Mouse (Mus musculus): Measurements from ENCODE around the gene Six4. TPM values are rescaled to one million over a fixed set of nuclear protein-coding genes. Genes with fewer than 3 reads are reported as not detected.
"Not testable (repeated sequence)": the region's sequence is repeated elsewhere in the genome, so short reads cannot be mapped to it uniquely, and the experiment has no call there.

The Six4 gene
- total RNA-seq (2014; rRNA removed; ENCODE audit: low replicate concordance) (2.2 and 4.6 TPM in 2 replicates), polyA plus RNA-seq (2015; fragmentation: Nextera tagmentation; extraction: Ambion mirVana) (0.44 and 0.52 TPM in 2 replicates)

DNA sequence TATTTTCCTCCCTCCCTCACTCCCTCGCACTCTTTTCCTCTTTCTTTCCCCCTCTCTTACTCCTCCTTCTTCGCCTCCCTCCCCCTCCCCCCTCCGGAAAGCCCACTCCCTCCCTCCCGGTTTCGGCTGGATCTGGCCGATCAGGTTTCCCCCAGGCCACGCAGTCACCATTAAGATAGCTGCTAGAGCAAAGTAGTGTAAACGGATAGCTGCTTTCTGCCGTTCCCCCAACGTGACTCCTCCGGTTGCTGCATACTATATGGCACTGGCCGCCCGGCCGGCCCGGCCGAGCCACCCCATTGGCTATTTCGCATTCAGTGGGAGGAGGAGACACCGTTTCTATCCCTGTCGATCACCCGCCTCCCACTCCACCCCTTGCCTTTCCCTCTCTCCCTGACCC, at the start of gene Six4:
Gene Six4, minus strand, starts transcription at position 261 of the 400 bp plus-strand sequence.
- Histone ChIP-seq H3K4me1 (ENCODE audit: control insufficient read depth, insufficient read depth) (peaks cover 15% of the 10 kb centered on the region; the same call in 1 of the 2 replicates), H3K36me3 (replicated peaks; ENCODE audit: control insufficient read depth, insufficient read depth, low read length) (peaks cover 5% of the 10 kb centered on the region; the same call in 1 of the 2 replicates), H3K9ac (replicated peaks; ENCODE audit: low read depth, low read length) (peak within 1 kb of the TSS; percentile 69), H3K27me3 (ENCODE audit: control insufficient read depth, insufficient read depth, low read length) (no peaks in the 10 kb centered on the region), H3K4me3 (ENCODE audit: low read depth, low read length) (peak within 1 kb of the TSS; percentile 90), H3K4me2 (ENCODE audit: low read depth, low read length) (peak within 1 kb of the TSS; percentile 99), H3K9me3 (replicated peaks; ENCODE audit: control insufficient read depth, low read length) (no peaks in the 10 kb centered on the region), H3K27ac (ENCODE audit: low read depth) (peak within 1 kb of the TSS; percentile 46)
- no peak for TF ChIP-seq EP300 (IDR thresholded peaks at IDR 0.05; ENCODE audit: low read depth)
- TF ChIP-seq CTCF (IDR thresholded peaks at IDR 0.05; ENCODE audit: low read depth) = no peak
- DNase-seq (ENCODE audit: low spot score) = peak; percentile 78
- under 1% methylated on average over 20 of the region's 20 CpGs for WGBS
- peak; percentile 83 for ATAC-seq (ENCODE audit: insufficient read depth, low read depth)

DNA sequence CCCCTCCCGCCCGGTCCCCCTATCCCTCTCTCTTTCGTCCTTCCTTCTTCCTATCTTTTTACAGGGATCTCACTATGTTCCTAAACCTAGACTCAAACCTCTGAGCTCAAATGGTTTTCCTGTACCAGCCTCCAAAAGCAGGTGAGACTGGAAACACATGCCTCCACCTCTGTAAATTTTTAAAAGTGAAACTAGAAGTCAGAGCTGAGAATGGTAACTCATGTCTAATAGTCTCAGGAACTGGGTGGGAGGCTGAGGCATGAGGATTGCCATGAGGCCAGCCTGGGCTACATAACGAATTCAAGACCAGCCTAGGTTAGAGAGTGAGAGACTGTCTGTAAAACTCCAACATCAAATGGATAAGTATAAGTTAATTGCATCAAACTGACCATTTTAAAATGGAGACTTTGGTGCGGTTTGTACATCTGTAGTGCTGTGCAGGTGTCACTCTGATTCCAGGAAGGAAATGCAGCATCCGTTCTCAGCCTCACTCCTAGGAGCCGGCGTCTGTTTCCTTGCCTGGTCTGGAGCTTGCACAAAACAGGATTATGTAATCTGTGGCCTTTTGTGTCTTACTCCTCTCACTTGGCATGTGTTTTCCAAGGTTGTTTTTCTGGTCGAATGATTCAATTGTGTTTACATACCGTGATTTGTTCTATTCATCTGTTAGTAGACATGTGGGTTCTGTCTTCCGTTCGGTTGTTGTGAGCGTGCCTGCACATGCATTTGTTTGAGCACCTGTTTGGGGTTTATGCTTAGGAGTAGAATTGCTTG, 49.3 kb upstream of the Six4 start:
- Histone ChIP-seq H3K27me3 (ENCODE audit: control insufficient read depth, insufficient read depth, low read length) (no peaks in the 10 kb centered on the region), H3K9me3 (replicated peaks; ENCODE audit: control insufficient read depth, low read length) (no peaks in the 10 kb centered on the region; the same call in 1 of the 2 replicates), H3K9ac (replicated peaks; ENCODE audit: low read depth, low read length) (no peak overlapping the region), H3K4me1 (ENCODE audit: control insufficient read depth, insufficient read depth) (peaks cover 18% of the 10 kb centered on the region), H3K27ac (ENCODE audit: low read depth) (peak overlapping the region; percentile 7; the same call in 1 of the 2 replicates), H3K4me3 (ENCODE audit: low read depth, low read length) (no peak overlapping the region), H3K36me3 (replicated peaks; ENCODE audit: control insufficient read depth, insufficient read depth, low read length) (no peaks in the 10 kb centered on the region), H3K4me2 (ENCODE audit: low read depth, low read length) (no peak overlapping the region)
- 0 out of 2 replicates have a peak, but pooled peaks have one; percentile 30 for ATAC-seq (ENCODE audit: insufficient read depth, low read depth)
- peak; percentile 14 for DNase-seq (ENCODE audit: low spot score)
- TF ChIP-seq CTCF (IDR thresholded peaks at IDR 0.05; ENCODE audit: low read depth) (no peak), EP300 (IDR thresholded peaks at IDR 0.05; ENCODE audit: low read depth) (no peak)
- 74% methylated on average over 13 of the region's 13 CpGs for WGBS

DNA sequence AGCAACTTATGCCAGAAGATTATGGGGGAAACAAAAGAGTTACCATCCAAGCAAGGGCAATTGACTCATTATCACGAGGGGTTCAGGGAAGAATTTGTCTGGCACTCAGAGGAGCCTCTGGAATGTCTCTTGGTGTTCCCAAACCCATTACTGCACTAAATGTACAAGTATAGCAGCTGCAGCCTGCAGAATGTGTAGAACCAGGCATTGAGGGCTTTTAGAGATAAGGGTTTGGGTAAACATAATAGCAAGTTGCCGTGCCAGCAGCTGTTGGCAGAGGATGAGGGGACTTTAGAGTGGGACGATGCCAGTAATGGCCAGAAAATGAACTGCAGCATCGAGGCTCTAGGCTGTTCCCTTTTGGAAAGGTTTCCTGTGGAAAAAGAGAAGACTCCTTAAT, 47.1 kb upstream of the Six4 start:
- Histone ChIP-seq H3K36me3 (replicated peaks; ENCODE audit: control insufficient read depth, insufficient read depth, low read length) (no peaks in the 10 kb centered on the region), H3K4me1 (ENCODE audit: control insufficient read depth, insufficient read depth) (peaks cover 18% of the 10 kb centered on the region), H3K9me3 (replicated peaks; ENCODE audit: control insufficient read depth, low read length) (no peaks in the 10 kb centered on the region), H3K27me3 (ENCODE audit: control insufficient read depth, insufficient read depth, low read length) (no peaks in the 10 kb centered on the region), H3K4me2 (ENCODE audit: low read depth, low read length) (no peak overlapping the region), H3K9ac (replicated peaks; ENCODE audit: low read depth, low read length) (no peak overlapping the region), H3K27ac (ENCODE audit: low read depth) (peak overlapping the region; percentile 18; the same call in 1 of the 2 replicates), H3K4me3 (ENCODE audit: low read depth, low read length) (no peak overlapping the region)
- ATAC-seq (ENCODE audit: insufficient read depth, low read depth) (peak; percentile 82), DNase-seq (ENCODE audit: low spot score) (peak; percentile 74)
- TF ChIP-seq CTCF (IDR thresholded peaks at IDR 0.05; ENCODE audit: low read depth) = no peak
- no peak for TF ChIP-seq EP300 (IDR thresholded peaks at IDR 0.05; ENCODE audit: low read depth)
- WGBS = 9% methylated on average over 4 of the region's 4 CpGs

DNA sequence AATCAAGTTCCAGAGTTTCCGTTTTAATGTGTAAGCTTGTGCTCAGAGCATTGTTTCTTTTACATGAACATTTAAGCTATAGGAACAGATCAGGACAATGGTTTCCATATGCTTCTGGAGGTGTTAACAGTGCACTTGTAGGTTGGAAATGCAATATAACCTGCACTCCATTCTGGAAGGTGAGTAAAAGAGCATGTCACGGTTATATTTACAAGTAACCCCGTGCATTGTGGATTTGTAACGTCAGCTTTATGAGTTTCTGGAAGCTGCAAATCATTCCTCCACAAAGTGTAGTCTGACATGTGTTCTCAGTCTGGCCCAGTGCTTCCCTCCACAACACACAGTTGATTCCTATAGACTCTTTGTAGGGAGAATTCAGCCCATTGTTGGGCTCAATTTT, 40.9 kb upstream of the Six4 start:
- Histone ChIP-seq H3K4me2 (ENCODE audit: low read depth, low read length) (no peak overlapping the region), H3K9me3 (replicated peaks; ENCODE audit: control insufficient read depth, low read length) (no peaks in the 10 kb centered on the region), H3K9ac (replicated peaks; ENCODE audit: low read depth, low read length) (no peak overlapping the region), H3K27ac (ENCODE audit: low read depth) (no peak overlapping the region), H3K4me1 (ENCODE audit: control insufficient read depth, insufficient read depth) (no peaks in the 10 kb centered on the region), H3K36me3 (replicated peaks; ENCODE audit: control insufficient read depth, insufficient read depth, low read length) (no peaks in the 10 kb centered on the region), H3K27me3 (ENCODE audit: control insufficient read depth, insufficient read depth, low read length) (no peaks in the 10 kb centered on the region), H3K4me3 (ENCODE audit: low read depth, low read length) (no peak overlapping the region)
- WGBS = 89% methylated on average over 4 of the region's 4 CpGs
- no peak for ATAC-seq (ENCODE audit: insufficient read depth, low read depth)
- no peak for TF ChIP-seq EP300 (IDR thresholded peaks at IDR 0.05; ENCODE audit: low read depth)
- no peak for TF ChIP-seq CTCF (IDR thresholded peaks at IDR 0.05; ENCODE audit: low read depth)
- DNase-seq (ENCODE audit: low spot score) = no peak

DNA sequence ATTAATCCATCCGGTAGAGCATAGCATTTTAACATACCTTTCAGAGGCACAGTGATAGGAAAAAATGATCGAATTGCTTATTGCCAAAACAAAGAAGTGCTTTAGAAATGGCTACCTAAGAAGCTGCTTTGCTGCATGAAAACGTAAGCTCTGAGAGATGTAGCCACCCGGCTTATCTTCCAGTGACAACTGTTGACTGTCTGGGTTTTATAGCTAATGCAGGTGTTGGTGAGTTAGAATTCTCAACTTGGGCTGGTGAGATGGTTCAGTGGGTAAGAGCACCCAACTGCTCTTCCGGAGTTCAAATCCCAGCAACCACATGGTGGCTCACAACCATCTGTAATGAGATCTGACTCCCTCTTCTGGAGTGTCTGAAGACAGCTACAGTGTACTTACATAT, 37.8 kb upstream of the Six4 start:
- H3K36me3 ChIP-seq (replicated peaks; ENCODE audit: control insufficient read depth, insufficient read depth, low read length); H3K27me3 ChIP-seq (ENCODE audit: control insufficient read depth, insufficient read depth, low read length); DNase-seq (ENCODE audit: low spot score); H3K9me3 ChIP-seq (replicated peaks; ENCODE audit: control insufficient read depth, low read length); ATAC-seq (ENCODE audit: insufficient read depth, low read depth); H3K9ac ChIP-seq (replicated peaks; ENCODE audit: low read depth, low read length); H3K4me2 ChIP-seq (ENCODE audit: low read depth, low read length); H3K27ac ChIP-seq (ENCODE audit: low read depth); H3K4me3 ChIP-seq (ENCODE audit: low read depth, low read length): not testable (repeated sequence)
- H3K4me1 ChIP-seq (ENCODE audit: control insufficient read depth, insufficient read depth) = peaks cover 10% of the 10 kb centered on the region
- WGBS = 84% methylated on average over 5 of the region's 5 CpGs
